In the genomic region with DNA sequence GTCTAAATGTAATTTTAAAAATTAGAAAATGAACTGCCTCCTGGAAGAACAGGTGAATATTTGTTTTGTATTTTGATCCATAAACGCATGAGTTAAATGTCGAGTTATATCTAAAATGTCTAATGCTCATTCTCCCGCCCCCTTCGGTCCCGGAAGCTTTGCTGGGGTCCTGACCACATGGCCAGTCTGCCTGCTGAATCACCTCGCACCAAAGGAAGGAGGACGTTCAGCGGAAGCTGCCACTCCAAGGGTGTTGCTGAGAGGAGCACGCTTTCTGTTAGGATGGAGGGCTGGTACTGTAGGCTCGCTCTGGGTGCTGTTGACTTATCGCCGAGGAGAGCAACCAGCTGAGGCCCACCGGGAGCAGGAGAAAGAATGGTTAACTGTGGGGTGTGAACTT, we compare ENCODE assay signal across 17 mouse cellular contexts.
"Had no signal": no experiment of that assay in that cellular context is flagged by ENCODE, and none has a peak within 500 bp of the region (broad histone marks: within the 10 kb centered on the region; RNA-seq: fewer than 3 reads in every experiment).

No protein-coding gene starts in this region.

- DNase-seq: lung, adult 18-20 months; lung, embryonic 14.5 days; lung, postnatal 10 days; lung, postnatal 4 days; midbrain, embryonic 14.5 days; retina, postnatal 1 day; right cerebral cortex, adult 18-20 months; right cerebral cortex, postnatal 25 days; right cerebral cortex, postnatal 4 days; spleen, adult 18-20 months had no signal

- H3K36me3 ChIP-seq: midbrain, embryonic 10.5 days; midbrain, embryonic 12.5 days; neural tube, embryonic 13.5 days; neural tube, embryonic 15.5 days had no signal

- H3K27me3 ChIP-seq: midbrain, embryonic 12.5 days; neural tube, embryonic 13.5 days; neural tube, embryonic 15.5 days had no signal

- H3K9ac ChIP-seq: liver, embryonic 14.5 days; lung, embryonic 14.5 days; midbrain, embryonic 12.5 days; neural tube, embryonic 13.5 days; neural tube, embryonic 15.5 days had no signal

- H3K4me3 ChIP-seq: midbrain, embryonic 10.5 days; midbrain, embryonic 12.5 days; myocyte; neural tube, embryonic 13.5 days; neural tube, embryonic 15.5 days had no signal

- H3K4me1 ChIP-seq: midbrain, embryonic 10.5 days; midbrain, embryonic 12.5 days; neural tube, embryonic 13.5 days; neural tube, embryonic 15.5 days had no signal

- ATAC-seq: midbrain, embryonic 16.5 days had no signal

- H3K4me2 ChIP-seq: lung, embryonic 14.5 days; midbrain, embryonic 12.5 days; neural tube, embryonic 13.5 days; neural tube, embryonic 15.5 days had no signal

- H3K27ac ChIP-seq: liver, embryonic 14.5 days; midbrain, embryonic 10.5 days; midbrain, embryonic 12.5 days; neural tube, embryonic 13.5 days; neural tube, embryonic 15.5 days had no signal

- H3K9me3 ChIP-seq: midbrain, embryonic 10.5 days; midbrain, embryonic 12.5 days; neural tube, embryonic 13.5 days; neural tube, embryonic 15.5 days had no signal
